Mouse (Mus musculus) 416B (cell line): ENCODE results near the gene Rbp1.

ENCODE experiments used
- DNase-seq: peaks from one replicate; pipeline ENCODE4 v3.0.0; 2011; ENCODE audit warnings: low read depth

Rbp1 gene

DNA sequence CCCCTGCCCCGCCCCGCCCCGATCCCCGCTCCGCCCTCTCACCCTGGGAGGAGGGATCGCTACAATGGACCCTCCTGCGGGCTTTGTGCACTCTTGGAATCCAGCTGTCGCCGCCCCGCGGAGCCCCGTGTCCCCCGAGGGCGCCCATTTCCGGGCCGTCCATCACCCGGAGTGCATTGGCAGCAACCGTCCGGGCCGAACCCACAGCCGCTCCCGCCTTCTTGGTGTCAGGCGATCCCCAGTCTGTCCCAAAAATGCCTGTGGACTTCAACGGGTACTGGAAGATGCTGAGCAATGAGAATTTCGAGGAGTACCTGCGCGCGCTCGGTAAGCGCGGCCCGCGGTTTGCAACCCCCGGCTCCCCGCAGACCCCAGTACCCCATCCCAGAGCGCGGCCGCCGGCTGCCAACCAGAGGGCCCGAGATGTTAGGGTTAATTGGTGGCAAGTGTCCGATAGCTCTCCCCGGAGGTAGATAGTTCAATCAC lies 2.0 kb downstream of the Rbp1 start:
- no peak for DNase-seq

DNA sequence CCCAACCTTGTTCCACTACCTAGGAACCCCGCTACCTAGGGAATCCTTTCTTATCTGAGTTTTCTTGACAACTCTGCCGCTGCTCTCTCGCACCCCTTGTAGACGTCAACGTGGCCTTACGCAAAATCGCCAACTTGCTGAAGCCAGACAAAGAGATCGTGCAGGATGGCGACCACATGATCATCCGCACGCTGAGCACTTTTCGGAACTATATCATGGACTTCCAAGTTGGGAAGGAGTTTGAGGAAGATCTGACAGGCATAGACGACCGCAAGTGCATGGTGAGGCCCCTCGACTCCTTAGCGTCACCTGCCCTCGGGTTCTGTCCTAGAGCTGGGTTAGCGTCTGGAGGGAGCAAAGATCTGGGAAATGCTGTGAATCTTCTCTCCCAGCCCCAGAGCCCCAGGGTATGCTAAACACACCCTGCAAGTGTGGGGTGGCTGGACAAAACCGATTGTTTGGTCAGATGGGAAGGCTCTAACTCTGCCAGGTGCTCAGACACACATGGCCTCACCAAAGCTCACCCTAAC lies 2.7 kb downstream of the Rbp1 start:
- no peak for DNase-seq

DNA sequence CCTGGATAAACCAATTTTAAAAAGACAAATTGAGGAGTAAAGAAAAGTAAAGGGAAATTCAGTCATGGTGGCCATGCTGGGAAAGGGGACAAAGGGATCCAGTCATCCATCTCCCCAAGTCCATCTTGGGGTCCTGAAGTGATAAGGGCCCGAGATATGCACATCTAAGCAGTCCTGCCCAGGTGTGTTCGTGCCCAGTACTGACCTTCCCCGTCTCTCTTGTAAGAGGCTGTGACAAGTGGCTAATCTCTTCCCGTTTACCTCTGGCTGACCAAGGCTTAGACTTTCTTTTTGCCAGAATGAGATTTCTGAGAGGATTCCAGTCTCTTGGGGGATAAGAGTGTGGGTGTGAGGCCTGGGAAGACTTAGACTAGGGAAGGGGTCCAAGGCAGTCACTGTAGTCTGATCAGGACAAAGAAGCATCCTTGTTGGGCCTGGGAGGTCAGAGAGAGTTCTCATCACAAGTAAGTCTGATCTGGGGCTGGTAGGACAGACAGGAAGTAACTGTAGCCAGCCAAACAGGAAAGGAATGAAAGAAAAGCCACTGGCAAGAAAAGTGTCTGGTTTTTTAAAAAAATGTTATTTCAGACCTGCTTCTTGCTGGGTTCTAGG lies 5.3 kb downstream of the Rbp1 start:
- DNase-seq = no peak

DNA sequence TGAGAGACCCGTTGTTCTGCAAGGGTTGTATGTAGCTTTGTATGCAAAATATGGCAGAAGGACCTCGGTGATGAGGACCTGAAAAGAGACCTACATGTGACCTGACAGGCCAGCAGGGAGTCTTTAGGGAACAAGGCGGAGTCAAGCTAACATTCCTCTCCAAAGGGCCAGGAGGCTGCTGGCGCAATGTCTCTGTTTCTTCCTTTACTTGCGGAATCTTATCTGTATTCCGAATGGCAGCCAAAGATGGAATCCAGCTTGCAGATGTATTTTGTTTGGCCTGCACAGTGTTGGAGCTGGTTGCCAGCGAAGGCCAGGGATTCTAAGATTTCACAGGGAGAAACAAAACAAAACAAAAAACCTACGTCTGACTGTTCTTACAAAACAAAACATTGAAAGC lies 6.0 kb downstream of the Rbp1 start:
- no peak for DNase-seq

DNA sequence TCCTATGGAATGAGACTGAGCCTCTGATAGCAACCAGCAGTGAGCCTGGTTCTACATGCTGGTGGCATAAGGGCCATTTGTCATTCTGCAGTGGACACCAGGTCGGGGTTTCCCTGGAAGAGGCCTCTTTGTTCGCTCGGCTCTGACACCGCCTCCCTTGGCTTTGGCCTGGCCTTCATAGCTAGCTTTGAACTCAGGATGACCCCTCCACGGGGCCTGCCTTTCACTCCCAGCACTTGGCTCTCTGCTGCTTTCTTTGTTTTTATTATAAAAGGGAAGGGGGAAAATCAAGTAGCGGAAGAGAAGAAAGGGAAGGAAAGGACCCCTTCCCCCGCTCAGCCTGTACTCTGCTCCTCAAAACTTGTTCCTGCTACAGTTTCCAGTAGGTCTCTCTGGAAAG lies 7.0 kb downstream of the Rbp1 start:
- no peak for DNase-seq

DNA sequence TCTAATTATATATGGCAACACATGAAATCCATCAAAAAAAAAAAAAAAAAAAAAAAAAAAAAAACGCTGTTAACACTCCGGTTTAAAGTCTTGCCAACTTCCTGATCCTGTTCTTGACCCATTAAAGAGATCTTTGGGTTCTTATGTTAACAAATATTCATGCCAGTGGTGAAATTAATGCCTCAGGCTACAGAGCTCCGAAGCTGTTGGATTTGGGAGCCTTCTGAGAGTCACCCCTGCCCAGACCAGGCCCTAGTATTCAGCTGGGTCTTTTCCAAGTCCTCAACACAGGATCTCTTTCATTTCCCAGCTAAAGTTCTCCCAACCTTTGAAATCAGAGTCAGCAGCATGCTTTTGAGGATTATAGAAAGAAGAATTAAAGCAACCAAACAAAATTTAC lies 7.8 kb downstream of the Rbp1 start:
- no peak for DNase-seq

DNA sequence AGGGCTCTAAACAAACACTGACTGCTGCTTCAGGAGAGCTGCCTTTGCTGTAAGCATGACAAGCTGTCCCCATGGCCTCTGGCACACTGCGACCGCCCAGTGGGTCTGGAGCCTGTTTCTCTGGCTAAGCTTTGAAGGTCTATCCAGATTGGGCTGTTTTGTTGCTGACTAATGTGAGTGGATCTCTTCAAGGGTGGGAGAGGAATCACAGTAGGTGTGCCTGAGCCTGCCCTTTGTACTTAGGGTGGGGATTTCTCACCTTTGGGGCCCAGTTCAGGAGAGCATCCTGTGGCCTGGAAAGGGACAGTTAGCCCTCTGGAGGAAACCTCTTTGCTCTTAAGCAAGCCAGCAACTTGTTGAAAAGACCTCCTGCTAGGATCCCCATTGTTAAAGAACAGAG lies 10.3 kb downstream of the Rbp1 start:
- DNase-seq = no peak

DNA sequence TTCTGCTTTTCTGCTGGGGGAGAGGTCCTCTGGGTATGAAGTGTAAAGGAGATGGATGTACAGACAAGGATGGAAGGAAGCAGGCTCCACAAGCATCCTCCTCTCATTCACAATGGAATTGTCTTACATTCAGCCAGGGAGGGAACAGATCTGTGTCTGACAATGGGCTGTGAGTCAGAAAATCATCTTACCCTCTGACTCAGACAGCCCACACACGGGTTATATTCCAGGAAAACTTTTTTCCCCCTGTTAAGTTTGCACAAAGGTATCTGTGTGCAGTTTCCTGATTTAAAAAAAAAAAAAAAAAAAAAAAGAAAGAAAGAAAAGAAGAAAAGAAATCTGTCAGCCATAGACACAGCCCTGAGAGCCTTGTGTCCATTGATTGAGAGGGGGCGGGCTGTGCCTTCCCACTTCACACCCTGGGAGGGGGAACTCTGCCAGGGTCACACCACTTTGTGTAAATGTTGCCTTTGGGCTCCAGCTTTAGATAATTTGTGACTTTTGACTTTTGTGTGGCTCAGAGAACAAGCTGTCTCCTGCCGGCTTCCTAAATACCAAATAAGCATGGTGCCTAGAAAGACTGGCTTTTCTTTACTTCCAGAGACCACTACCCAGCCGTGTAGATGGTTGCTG lies 11.3 kb downstream of the Rbp1 start:
- DNase-seq = no peak

DNA sequence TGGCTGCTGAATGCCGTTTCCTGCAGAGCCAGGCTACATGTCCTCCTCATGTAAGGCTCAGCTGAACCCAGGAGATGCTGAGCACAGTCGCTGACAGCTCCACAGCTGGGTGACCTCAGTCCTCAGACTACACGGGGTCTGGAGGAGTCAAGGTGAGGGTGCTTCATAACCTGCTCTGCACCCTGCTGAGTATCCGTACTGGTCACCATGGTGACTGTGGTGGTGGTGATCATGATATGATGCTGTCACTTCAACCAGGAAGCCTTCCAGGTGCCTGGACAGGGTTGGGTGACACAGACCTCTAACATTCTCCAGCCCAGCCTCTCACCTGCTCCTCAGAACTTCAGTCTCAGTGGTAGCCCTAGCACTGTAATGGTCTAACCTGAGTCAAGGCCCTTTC lies 15.1 kb downstream of the Rbp1 start:
- DNase-seq = no peak

DNA sequence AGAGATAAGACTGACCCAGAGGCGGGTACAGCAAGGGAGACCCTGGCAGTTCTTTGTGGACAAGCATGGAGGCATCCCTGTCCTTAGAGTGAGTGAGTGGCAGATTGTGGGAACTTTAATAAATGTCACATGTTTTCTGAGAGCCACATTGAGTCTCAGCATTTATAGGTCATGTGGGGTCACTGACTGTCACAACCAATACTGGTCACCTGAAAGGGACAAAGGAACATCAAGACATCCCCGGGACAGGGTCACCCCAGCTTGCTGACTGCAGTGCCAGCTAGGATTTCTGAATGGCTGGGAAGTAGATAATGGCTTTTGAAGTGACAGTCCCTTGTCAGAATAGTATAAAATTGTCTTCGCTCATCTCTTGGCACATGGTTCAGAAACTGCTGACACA lies 16.3 kb downstream of the Rbp1 start:
- no peak for DNase-seq

DNA sequence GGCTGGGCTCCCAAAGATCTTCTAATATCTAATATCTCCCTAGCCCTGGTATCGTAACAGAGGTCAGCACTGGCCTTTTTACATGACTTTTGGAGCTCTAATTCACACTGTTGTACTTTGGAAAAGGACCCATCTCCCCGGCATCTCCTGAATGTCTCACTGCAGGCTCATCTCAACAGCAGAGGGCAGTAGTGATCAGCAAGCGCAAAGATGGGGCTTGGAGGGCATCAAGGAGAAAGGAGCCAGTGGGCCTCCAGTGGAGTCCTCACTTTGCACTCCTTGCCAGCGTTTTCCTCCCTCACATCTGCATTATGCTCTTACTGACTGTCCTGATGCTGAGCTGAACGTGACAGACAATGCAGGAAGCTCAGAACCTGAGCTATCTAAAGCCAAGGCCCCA lies 19.9 kb downstream of the Rbp1 start:
- peak; percentile 16 for DNase-seq

DNA sequence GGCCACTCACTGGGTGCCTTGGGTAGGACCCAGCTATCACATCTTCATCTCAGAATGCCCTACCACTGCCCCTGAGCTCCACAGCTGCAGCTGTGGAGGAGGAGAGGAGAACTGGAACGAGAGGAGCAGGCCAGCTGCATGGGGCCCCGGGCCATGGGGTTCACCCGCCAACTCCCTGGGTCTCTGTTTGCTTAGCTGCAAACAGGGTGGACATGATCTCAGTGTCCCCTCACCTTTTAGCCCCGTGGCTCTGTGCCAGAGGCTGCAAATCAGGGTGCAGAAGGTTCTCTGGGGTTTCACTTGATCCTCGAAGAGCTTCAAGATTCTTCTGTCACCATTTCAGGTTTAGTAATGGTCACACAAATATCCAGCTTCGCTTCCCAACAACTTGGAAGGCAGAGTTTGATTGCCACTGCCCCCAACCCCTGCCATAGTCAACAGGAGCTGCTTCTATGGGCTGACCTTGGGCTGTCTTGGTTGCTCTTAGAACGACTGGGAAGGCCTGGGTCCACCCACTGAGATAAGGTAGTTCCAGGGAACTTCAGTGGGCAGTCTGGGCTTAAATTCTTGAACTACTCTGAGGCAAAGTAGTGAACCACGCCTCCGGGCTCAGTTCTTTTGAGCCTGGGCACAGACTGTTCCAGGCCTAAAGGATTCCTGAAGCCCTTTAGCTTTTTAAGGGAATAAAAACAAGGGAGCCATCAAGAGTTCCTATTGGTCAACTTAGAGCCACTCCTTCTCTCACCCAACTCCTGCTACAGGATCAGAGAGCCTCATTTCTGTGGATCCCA lies 22.8 kb downstream of the Rbp1 start:
- no peak for DNase-seq

DNA sequence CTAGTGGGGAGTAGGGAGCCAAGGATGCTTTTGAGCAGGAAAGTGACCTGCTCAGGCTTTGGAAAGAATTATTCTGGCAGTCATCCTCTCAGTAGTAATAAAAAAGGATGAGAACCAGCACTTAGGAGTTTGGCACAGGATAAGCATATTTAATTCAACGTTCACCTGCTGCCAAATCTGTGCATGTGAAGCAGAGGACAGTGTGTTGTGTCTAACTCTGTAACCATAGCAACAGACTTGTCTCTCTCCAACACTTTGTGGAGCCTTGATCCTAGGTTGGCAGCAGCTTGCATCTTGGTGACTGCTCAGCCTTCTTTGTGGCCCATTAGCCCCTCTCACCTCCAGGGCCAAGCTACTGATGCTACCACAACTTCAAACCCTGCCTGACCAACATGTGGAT lies 28.2 kb downstream of the Rbp1 start:
- no peak for DNase-seq

DNA sequence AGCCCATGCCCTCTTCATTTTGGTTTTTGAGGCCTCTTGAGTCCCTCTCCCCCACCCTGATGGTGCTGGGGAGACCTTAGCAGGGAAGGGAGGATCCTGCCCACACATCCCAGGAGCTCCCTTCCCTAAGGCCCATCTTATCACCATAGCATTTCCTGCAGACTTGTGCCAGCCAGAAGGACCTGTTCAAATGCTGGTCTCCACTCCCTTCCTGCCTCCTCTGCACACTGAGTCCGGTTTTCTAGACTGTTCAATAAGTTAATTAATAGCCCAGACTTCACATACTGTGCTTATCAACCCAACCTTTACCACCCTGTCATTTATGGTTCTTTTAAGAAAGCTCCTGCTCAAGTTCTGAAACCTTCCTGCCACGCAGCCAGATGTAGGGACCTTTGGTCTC lies 43.9 kb downstream of the Rbp1 start:
- no peak for DNase-seq

DNA sequence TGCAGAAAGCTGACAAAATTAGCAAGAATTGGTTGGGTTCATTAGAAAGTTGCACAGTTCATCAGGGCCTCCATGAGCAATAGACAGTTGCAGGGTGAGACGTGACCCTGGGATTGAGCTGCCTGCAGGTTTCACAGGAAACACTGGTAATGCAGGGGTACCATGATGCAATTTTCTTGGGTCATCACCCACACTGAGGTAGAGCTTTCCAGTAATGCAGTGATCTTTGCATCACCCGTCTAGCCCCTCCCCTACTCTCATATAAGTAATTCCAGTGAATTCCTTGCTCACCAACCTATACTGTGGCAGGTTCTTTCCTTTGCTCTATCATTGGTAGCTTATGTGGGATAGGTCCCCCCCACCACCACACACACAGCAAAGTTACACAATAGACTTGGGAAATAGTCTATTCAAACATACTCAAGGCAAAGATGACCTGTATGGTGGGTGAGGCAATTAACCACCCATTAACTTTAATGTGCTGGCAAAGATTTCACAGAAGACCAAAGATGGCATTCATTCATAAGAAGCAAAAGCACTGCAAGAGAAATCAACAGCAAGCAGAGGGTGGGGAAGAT lies 57.5 kb downstream of the Rbp1 start:
- no peak for DNase-seq

DNA sequence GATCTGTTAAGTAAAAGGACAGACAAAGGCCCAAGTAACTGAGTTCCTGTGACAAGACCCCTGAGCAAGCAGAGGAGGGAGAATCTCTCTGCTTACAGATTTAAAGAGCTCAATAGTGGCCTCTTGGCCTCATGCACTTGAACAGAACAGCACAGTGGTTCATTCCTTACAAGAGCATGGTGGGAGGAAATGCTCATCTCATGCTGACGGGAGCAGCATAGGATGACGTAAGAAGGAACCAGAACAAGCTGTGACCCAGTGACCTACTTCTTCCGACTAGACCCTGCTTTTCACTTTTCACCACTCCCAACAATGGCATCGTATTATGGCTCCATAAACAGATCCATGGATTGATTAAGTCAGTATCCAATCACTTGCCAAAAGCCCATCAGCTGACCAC lies 59.5 kb downstream of the Rbp1 start:
- DNase-seq = no peak

DNA sequence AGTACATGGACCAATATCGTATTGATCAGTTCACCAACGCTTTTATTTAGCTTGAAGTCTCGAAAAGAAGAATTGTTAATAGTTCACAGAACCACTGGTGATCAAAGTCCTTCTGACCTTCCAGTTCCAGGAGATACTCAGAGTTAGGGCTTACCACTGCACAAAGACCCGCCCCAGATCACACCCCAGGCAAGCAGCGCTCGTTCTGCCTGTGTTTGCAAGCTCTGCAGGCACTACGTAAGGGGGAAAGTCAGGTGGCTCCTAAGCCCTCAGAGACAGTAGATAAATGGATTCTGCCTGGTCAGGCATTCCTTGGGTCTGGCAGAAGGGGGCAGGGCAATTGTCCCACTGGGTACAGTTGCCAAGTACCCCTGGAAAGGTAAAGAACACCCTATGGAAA lies 62.3 kb downstream of the Rbp1 start:
- no peak for DNase-seq

DNA sequence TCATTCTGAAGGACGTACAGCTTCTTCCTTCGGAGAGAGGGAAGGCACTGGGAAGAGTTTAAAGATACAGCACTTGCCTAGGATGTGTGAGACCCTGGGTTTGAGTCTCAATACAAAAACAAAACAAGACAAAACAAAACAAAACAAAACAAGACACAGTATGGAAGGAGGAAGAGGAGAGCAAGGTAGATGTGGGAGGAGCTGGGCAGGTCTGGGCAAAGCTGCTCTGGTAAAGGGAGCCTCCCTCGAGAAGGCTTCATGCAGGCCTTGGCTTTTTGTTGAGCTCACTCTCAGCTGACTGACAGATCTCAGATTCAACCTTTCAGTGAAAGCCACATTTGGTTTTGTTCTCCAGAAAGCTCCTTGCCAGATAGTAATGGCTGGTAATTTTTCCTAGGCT lies 63.1 kb downstream of the Rbp1 start, which contains the start of gene Rbp2:
Gene Rbp2 (plus strand): TSS at position 301 of the 400 bp plus-strand sequence.
- DNase-seq = no peak

DNA sequence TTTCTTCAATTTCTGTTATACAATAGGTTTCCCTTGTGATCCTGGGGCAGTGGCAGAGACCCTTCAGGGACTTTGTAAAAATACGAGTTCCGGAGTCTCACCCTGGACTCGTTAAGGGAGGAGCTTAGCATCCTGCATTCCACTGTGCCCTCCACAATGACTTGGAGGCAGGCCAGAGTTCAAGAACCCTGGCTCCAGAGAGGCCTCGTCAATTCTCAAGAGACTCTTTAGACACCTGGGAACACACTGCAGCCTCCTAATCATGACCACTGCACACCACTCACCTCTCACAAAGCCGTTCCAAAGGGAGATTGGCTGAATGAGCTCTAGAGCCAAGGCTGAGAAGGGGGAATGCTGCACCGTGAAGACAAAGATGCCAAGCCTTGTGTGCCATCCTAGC lies 64.5 kb downstream of the Rbp1 start:
- DNase-seq = no peak

DNA sequence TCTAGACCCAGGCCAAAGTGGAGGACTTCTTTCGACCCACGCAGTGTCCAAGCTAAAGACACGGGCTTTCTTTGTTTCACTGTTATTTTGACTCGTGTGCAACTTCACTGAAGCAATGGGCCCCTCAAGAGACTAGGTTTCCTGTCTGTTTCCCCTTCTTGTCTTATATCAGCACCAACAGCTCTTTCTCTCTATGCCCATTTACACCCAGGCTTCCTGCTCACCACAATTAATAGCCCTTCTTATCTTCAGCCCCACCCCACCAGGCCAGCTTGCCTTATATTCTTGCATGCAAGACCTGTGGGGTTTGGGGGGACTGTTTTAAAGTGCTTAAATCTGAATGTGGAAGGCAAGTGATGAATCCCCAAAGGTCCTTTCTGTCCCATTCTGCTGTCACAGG lies 66.8 kb downstream of the Rbp1 start:
- peak; percentile 77 for DNase-seq

DNA sequence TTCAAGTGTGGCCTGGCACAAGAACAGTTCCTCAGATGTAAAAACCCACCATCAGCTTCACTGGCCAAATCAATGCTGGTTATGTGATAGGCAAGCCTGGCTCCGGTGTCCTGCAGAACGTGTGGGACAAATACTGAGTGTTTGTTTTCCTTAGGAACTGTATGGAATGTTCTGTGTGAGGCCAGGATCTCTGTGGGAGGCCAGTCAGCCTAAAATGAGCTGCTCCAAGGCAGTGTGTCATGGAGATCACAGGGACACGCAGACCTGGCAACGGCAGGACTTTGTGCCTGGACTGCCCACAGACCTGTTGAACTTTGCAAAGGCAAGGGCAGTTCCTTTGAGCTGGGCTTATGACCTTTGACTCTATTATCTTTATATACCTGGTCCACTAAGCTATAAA lies 67.4 kb downstream of the Rbp1 start:
- no peak for DNase-seq

DNA sequence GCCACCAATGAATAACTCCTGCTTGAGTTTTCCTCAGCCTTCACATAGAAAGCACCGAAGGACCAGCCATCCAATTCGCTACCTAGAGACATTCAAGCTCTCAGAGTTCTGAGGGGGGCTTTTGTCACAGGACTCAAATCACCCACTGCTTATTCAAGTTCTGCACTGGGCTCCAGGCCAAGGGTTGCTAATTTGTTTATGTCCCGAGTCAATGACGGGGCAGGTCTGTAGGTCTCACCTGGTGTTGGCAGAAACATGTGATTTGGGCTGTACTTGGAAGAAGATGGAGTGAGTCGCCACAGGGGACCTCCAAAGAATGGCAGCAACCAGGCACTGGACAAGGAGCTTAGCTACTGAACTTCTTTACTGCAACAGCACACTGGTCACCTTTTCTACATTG lies 68.3 kb downstream of the Rbp1 start:
- no peak for DNase-seq

DNA sequence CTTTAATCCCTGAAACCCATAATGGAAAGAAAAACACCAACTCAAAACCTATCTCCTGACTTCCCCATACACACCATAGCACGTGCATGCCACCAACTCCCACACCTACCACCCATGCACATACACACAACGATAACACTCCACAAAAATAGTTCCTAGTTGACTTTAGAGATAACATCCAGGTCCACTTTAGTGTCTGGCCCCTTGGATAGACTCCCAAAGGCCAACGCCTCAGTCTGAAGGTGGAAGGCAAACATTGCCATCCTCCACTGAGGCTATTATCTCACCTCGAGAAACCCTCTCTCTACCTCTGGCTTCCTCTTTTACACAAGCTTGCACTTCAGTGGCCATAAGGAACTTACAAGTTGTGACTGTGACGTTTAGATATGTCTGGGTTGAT lies 69.5 kb downstream of the Rbp1 start:
- no peak for DNase-seq
